Mouse (Mus musculus): ENCODE results near the gene Tango6. TPM values are rescaled to one million over a fixed set of nuclear protein-coding genes. Genes with fewer than 3 reads are reported as not detected.

The Tango6 gene
- polyA plus RNA-seq, 1 experiment from 2014 or later: 7.0 TPM

DNA sequence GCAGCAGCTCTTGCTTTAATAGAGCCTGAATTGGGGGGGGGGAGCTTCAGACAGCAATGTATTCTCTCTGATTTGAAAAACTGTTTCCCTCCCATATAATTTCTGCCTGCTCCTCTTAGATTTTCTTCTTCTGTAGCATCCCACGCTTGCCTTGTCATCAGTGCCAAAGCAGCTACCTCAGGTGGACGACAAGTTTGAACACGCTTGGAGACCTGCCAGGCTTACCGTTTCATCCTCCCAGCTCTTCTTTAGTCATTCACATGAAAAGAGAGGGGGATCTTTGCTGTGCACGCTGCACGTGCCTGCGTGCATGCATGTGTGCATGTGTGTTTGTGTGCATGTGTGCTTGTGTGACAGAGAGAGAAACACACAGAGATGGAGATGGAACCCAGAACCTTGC lies 127.5 kb downstream of the Tango6 start:
- H3K9me3 ChIP-seq (ENCODE audit: control insufficient read depth, low read length): peaks cover 4% of the 10 kb centered on the region; the same call in 1 of the 2 replicates
- DNase-seq (ENCODE audit: low spot score, missing footprints) (peak; percentile 45), ATAC-seq (ENCODE audit: low FRiP score) (no peak)
- H3K27ac ChIP-seq (ENCODE audit: low read depth, low read length): no peak overlapping the region
- H3K36me3 ChIP-seq (ENCODE audit: control insufficient read depth, insufficient read depth, low read length): no peaks in the 10 kb centered on the region
- no peaks in the 10 kb centered on the region for H3K4me1 ChIP-seq (ENCODE audit: control insufficient read depth, insufficient read depth, low read length)
- no peaks in the 10 kb centered on the region for H3K27me3 ChIP-seq (ENCODE audit: control insufficient read depth, insufficient read depth, low read length)
- no peak overlapping the region for H3K4me3 ChIP-seq (ENCODE audit: low read depth, low read length)
- H3K9ac ChIP-seq (ENCODE audit: low read length): no peak overlapping the region
- WGBS: 95% methylated on average over 7 of the region's 7 CpGs
- H3K4me2 ChIP-seq: no peak overlapping the region

DNA sequence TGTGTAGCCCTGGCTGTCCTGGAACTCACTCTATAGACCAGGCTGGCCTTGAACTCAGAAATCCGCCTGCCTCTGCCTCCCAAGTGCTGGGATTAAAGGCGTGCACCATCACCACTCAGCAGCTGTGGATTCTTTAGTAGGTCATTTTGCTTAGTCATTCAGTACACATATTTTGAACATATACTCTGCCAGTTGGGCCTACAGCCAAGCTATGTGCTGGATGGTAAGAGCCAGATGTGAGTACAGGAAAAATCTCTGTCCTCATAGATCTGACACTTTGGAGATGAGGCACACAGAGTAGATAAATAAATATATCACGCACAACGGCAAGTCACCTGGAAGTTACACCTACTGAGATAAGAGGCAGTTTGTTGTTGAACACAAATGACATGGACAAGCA lies 129.7 kb downstream of the Tango6 start:
- DNase-seq (ENCODE audit: low spot score, missing footprints) (no peak), ATAC-seq (ENCODE audit: low FRiP score) (no peak)
- Histone ChIP-seq H3K4me1 (ENCODE audit: control insufficient read depth, insufficient read depth, low read length) (no peaks in the 10 kb centered on the region), H3K9ac (ENCODE audit: low read length) (no peak overlapping the region), H3K9me3 (ENCODE audit: control insufficient read depth, low read length) (no peaks in the 10 kb centered on the region), H3K4me3 (ENCODE audit: low read depth, low read length) (no peak overlapping the region), H3K36me3 (ENCODE audit: control insufficient read depth, insufficient read depth, low read length) (no peaks in the 10 kb centered on the region), H3K27me3 (ENCODE audit: control insufficient read depth, insufficient read depth, low read length) (no peaks in the 10 kb centered on the region), H3K27ac (ENCODE audit: low read depth, low read length) (no peak overlapping the region), H3K4me2 (no peak overlapping the region)
- 93% methylated on average over 4 of the region's 4 CpGs for WGBS

DNA sequence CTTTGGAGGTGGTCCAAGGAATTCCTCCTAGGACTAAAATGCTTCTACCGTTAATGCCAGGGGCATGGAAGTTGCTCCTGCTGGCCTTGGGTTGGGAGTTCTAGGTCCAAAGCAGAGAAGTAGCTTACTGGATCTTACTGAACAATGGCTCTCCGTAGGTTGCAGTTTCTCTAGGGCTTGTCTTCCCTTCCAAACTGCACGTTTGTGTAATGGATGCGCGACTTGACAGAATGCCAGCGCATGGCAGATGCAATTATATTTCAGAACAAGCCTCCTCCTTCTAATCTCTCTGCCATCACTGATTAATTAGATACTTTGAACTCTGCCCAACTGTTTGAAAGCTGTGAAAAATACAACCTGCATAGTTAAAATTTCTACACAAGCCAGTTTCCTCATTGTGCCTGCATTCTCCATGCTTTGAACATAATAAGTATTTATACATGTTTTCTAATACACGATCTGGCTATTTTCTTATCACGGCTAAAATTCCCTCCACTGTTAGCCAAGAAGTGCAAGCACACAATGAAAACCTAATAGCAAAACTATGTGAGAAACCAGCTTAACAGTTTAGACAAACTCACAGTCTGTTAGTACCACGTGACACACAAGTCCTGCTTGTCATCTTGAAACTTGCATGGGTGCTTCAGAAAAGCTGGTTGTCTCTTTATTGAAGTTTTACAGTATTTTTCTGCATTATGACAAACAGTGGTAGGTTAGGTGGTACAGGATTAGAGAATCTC lies 133.7 kb downstream of the Tango6 start:
- Histone ChIP-seq H3K27me3 (ENCODE audit: control insufficient read depth, insufficient read depth, low read length) (no peaks in the 10 kb centered on the region), H3K4me2 (no peak overlapping the region), H3K9me3 (ENCODE audit: control insufficient read depth, low read length) (no peaks in the 10 kb centered on the region), H3K4me1 (ENCODE audit: control insufficient read depth, insufficient read depth, low read length) (no peaks in the 10 kb centered on the region), H3K9ac (ENCODE audit: low read length) (no peak overlapping the region), H3K4me3 (ENCODE audit: low read depth, low read length) (no peak overlapping the region), H3K27ac (ENCODE audit: low read depth, low read length) (no peak overlapping the region), H3K36me3 (ENCODE audit: control insufficient read depth, insufficient read depth, low read length) (no peaks in the 10 kb centered on the region)
- ATAC-seq (ENCODE audit: low FRiP score): no peak
- peak; percentile 61 for DNase-seq (ENCODE audit: low spot score, missing footprints)
- WGBS: 89% methylated on average over 9 of the region's 9 CpGs

DNA sequence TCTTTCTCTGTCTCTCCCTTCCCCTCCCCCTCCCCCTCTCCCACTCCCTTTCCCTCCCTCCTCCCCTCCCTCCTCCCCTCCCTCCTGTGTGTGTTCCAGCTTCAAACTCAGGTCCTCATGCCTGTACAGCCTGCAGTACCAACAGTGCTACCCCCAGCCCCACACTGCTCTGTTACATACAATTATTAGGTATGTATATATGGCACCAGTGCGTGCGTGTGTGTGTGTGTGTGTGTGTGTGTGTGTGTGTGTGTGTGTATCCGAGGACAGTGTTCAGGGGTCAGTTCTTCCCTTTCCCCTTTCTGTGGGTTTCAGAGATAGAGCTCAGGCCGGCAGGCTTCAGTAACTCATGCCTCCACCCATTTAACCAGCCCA lies 134.3 kb downstream of the Tango6 start:
- 69% methylated on average over 4 of the region's 4 CpGs for WGBS
- Histone ChIP-seq H3K27me3 (ENCODE audit: control insufficient read depth, insufficient read depth, low read length) (no peaks in the 10 kb centered on the region), H3K9ac (ENCODE audit: low read length) (no peak overlapping the region), H3K36me3 (ENCODE audit: control insufficient read depth, insufficient read depth, low read length) (no peaks in the 10 kb centered on the region), H3K9me3 (ENCODE audit: control insufficient read depth, low read length) (no peaks in the 10 kb centered on the region), H3K4me1 (ENCODE audit: control insufficient read depth, insufficient read depth, low read length) (no peaks in the 10 kb centered on the region), H3K4me2 (no peak overlapping the region), H3K27ac (ENCODE audit: low read depth, low read length) (no peak overlapping the region), H3K4me3 (ENCODE audit: low read depth, low read length) (no peak overlapping the region)
- DNase-seq (ENCODE audit: low spot score, missing footprints): peak; percentile 35
- ATAC-seq (ENCODE audit: low FRiP score): no peak

DNA sequence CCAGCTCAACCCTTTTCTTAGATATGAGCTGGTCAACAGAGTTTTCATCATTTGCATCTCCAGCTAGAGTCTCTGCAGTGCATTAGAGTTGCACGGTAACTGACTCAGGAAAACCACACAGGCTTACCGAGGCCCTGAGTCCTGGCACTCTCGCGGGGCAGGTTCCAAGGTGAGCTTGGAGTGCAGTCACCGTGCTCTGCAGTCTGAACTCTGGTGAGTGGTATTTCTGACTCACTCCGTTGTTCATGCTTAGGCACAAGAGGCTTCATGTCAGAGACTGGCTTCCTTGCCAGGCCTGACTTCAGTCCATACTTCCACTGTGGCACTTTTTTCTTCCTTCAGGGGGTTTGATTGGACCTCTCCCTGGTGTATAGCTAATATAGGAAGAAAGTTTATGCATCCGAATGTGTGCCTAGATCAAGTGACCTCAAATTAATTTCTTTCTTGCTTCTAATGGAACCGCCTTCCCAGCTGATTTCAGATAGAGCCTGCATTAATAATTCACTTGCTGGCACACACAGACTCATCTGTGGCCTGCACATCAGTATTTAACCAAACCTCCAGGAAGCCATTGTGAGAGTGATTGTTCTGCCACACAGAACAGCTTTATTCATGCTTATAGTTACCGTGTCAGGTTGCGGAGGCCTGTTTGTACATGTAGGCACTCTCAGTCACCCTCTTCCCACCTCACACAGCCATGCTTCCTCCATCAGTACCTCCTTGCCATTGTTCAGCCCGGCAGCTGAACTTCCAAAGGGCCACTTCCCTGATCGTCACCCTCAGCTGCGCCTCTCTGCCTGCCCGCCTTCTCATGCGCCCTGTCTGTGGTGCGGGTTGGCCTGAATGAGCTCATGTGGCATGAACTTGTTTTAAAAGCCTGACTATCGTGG lies 136.0 kb downstream of the Tango6 start:
- Histone ChIP-seq H3K4me1 (ENCODE audit: control insufficient read depth, insufficient read depth, low read length) (no peaks in the 10 kb centered on the region), H3K4me3 (ENCODE audit: low read depth, low read length) (no peak overlapping the region), H3K9ac (ENCODE audit: low read length) (no peak overlapping the region), H3K27ac (ENCODE audit: low read depth, low read length) (no peak overlapping the region), H3K4me2 (no peak overlapping the region), H3K9me3 (ENCODE audit: control insufficient read depth, low read length) (no peaks in the 10 kb centered on the region), H3K27me3 (ENCODE audit: control insufficient read depth, insufficient read depth, low read length) (no peaks in the 10 kb centered on the region), H3K36me3 (ENCODE audit: control insufficient read depth, insufficient read depth, low read length) (no peaks in the 10 kb centered on the region)
- WGBS: 90% methylated on average over 17 of the region's 17 CpGs
- no peak for ATAC-seq (ENCODE audit: low FRiP score)
- DNase-seq (ENCODE audit: low spot score, missing footprints): peak; percentile 73

DNA sequence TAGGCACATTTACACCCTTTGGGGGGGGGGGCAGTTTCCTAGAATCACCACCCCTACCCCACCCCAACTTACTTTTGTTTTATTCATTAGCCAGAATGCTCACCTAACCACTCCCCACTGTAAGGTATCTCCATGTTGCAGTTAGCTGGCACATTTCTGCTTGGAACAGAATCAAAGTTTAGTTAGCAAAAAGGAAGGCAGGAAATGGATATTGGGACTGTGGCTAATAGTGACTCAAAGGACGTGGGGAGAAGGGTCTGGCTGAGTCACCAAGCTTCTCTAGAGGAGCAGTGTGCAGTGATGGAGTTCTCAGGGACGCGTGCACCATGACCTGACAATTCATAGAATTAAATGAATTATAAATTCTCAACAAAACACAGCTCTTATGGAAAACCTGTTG lies 136.7 kb downstream of the Tango6 start:
- H3K4me2 ChIP-seq: no peak overlapping the region
- no peaks in the 10 kb centered on the region for H3K9me3 ChIP-seq (ENCODE audit: control insufficient read depth, low read length)
- WGBS: 93% methylated on average over 3 of the region's 3 CpGs
- no peaks in the 10 kb centered on the region for H3K36me3 ChIP-seq (ENCODE audit: control insufficient read depth, insufficient read depth, low read length)
- no peak overlapping the region for H3K4me3 ChIP-seq (ENCODE audit: low read depth, low read length)
- H3K4me1 ChIP-seq (ENCODE audit: control insufficient read depth, insufficient read depth, low read length): no peaks in the 10 kb centered on the region
- H3K27ac ChIP-seq (ENCODE audit: low read depth, low read length): no peak overlapping the region
- H3K9ac ChIP-seq (ENCODE audit: low read length): no peak overlapping the region
- DNase-seq (ENCODE audit: low spot score, missing footprints): peak; percentile 79
- no peak for ATAC-seq (ENCODE audit: low FRiP score)
- H3K27me3 ChIP-seq (ENCODE audit: control insufficient read depth, insufficient read depth, low read length): no peaks in the 10 kb centered on the region

DNA sequence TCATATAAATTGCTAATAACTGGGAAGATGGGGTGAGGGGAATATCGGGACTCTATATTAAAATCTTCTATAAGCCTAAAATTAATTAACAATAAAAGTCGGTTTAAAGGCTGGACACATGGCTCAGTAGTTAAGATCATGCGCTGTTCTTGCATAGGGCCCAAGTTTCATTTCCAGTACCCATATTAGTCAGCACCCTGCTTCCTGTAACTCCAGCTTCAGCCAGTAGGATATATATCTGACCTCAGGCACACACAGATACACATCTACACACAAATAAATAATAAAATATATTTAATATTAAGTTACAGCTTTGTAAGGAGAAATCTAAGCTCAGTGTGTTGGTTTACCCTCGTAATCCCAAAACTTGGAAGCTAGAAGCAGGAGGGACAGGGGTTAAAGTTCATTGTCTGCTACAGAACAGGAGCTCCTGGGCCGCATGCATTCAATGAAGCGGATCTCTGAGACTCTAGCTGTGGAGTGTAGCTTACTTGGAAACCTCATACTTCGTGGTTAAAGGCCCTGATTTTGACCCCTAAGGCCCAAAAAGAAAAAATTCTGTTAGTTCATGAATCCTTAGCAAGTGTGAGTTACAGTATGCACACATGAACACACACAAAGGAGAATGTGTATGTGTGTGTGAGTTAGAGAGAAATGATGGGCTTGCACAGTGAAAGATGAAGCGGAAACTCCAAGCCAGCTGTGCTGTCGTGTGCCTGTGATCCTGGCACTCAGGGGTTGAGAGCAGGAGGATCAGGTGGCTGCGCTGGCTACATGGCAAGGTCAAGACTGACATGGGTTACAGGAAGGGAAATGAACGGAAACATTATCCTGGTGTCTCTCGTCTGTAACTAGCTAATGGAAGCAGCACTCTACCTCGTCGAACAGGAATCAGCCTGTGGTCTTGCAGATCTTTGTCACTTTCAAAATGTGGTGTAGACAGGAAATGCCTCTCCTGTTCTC lies 138.0 kb downstream of the Tango6 start:
- ATAC-seq (ENCODE audit: low FRiP score) (no peak), DNase-seq (ENCODE audit: low spot score, missing footprints) (no peak)
- Histone ChIP-seq H3K27ac (ENCODE audit: low read depth, low read length) (no peak overlapping the region), H3K9me3 (ENCODE audit: control insufficient read depth, low read length) (no peaks in the 10 kb centered on the region), H3K27me3 (ENCODE audit: control insufficient read depth, insufficient read depth, low read length) (no peaks in the 10 kb centered on the region), H3K4me1 (ENCODE audit: control insufficient read depth, insufficient read depth, low read length) (no peaks in the 10 kb centered on the region), H3K36me3 (ENCODE audit: control insufficient read depth, insufficient read depth, low read length) (no peaks in the 10 kb centered on the region), H3K4me3 (ENCODE audit: low read depth, low read length) (no peak overlapping the region), H3K4me2 (no peak overlapping the region), H3K9ac (ENCODE audit: low read length) (no peak overlapping the region)
- 87% methylated on average over 14 of the region's 14 CpGs for WGBS

DNA sequence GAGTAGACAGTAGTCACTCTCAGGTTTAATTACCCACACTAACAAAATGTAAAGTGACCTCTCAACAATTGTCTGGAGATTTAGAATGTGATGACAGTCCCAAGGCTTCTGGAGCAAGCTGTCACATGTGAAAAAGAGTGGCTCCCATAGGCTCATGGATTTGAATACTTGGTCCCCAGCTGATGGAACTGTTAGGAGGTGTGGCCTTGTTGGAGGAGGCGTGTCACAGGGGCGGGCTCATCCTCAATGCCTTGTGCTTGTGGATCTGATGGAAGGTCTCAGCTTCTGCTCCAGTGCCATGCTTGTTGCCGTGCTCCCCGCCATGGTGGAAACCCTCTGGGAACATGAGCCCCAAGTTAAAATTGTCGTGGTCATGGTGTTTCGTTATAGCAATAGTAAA lies 146.1 kb downstream of the Tango6 start:
- no peaks in the 10 kb centered on the region for H3K27me3 ChIP-seq (ENCODE audit: control insufficient read depth, insufficient read depth, low read length)

More for the DNA sequence above, 146.1 kb downstream of the Tango6 start:
- no peaks in the 10 kb centered on the region for H3K9me3 ChIP-seq (ENCODE audit: control insufficient read depth, low read length)
- DNase-seq (ENCODE audit: low spot score, missing footprints) (no peak), ATAC-seq (ENCODE audit: low FRiP score) (no peak)
- H3K36me3 ChIP-seq (ENCODE audit: control insufficient read depth, insufficient read depth, low read length): no peaks in the 10 kb centered on the region; the same call in 1 of the 2 replicates
- 85% methylated on average over 6 of the region's 6 CpGs for WGBS
- H3K4me1 ChIP-seq (ENCODE audit: control insufficient read depth, insufficient read depth, low read length): no peaks in the 10 kb centered on the region
- H3K9ac ChIP-seq (ENCODE audit: low read length): no peak overlapping the region
- no peak overlapping the region for H3K4me2 ChIP-seq
- H3K4me3 ChIP-seq (ENCODE audit: low read depth, low read length): no peak overlapping the region
- no peak overlapping the region for H3K27ac ChIP-seq (ENCODE audit: low read depth, low read length)
